Mouse (Mus musculus) myocyte (in vitro differentiated cells): ENCODE results near the gene Tnfrsf13b.

Source experiments
- MAX ChIP-seq: IDR thresholded peaks from one replicate; pipeline ENCODE4 v1.6.1; 2011; ENCODE audit warnings: low read depth, mild to moderate bottlenecking, control low read depth
- MYOD1 ChIP-seq, 3 experiments: IDR thresholded peaks; one replicate each; pipeline ENCODE4 v1.6.1; 2011; ENCODE audit warnings: control low read depth in 2 of 3, low read depth in 2 of 3, mild to moderate bottlenecking in 2 of 3, moderate library complexity in 1 of 3; ENCODE audit not compliant: insufficient read length in 2 of 3, control insufficient read depth in 1 of 3
- MYOG ChIP-seq, 3 experiments: IDR thresholded peaks; one replicate each; pipeline ENCODE4 v1.6.1; 2011; ENCODE audit warnings: control low read depth in 2 of 3, low read depth in 2 of 3, mild to moderate bottlenecking in 2 of 3; ENCODE audit not compliant: insufficient read length in 2 of 3, control insufficient read depth in 1 of 3, insufficient read depth in 1 of 3
- POLR2A ChIP-seq: IDR thresholded peaks from one replicate; pipeline ENCODE4 v1.6.1; 2011; ENCODE audit warnings: low read depth, mild to moderate bottlenecking, control low read depth, moderate library complexity; ENCODE audit not compliant: insufficient read length

- no peak for TF ChIP-seq MAX
- TF ChIP-seq MYOD1 (IDR thresholded peaks at IDR 0.05; ENCODE audit: control insufficient read depth in 1 of 3, insufficient read length in 2 of 3, low read depth in 2 of 3), result no peak
- no peak for TF ChIP-seq POLR2A
- no peak for TF ChIP-seq MYOG (IDR thresholded peaks at IDR 0.05; ENCODE audit: control insufficient read depth in 1 of 3, insufficient read depth in 1 of 3, insufficient read length in 2 of 3, low read depth in 2 of 3)
Observed at GRCm38 (mm10) chr11:61111472-61111871, 15.1 kb upstream of the Tnfrsf13b start.
